Mouse (Mus musculus) kidney, postnatal 14 days (tissue): ENCODE measurements at regions not wholly inside any gene's neighbourhood (a gene's known extent, or its start where the extent isn't known, plus 50 kb on each side); places are given as distances from the start of the nearest gene placed in this dataset.

Source experiments
- DNase-seq: peaks from one replicate; pipeline ENCODE4 v3.0.0; 2022; ENCODE audit warnings: mixed read lengths

- DNase-seq: no peak
Measured at GRCm38 (mm10) chr17:4301142-4301853, 605.2 kb upstream of the Nox3 start.

GRCm38 (mm10) chr17:4311785-4312379, 615.8 kb upstream of the Nox3 start:
- no peak for DNase-seq

GRCm38 (mm10) chr17:4319141-4319540, 623.1 kb upstream of the Nox3 start:
- DNase-seq: no peak

GRCm38 (mm10) chr17:4328810-4329209, 632.7 kb upstream of the Nox3 start:
- DNase-seq: peak; percentile 7

- DNase-seq: no peak
Measured at GRCm38 (mm10) chr17:4331650-4332049, 635.6 kb upstream of the Nox3 start.

- no peak for DNase-seq
Measured at GRCm38 (mm10) chr17:4333091-4333490, 637.0 kb upstream of the Nox3 start.

GRCm38 (mm10) chr17:4353018-4353417, 641.1 kb upstream of the Arid1b start:
- DNase-seq: no peak

- DNase-seq: peak; percentile 4
Measured at GRCm38 (mm10) chr17:4355506-4356218, 638.5 kb upstream of the Arid1b start.

GRCm38 (mm10) chr17:4360413-4361320, 633.5 kb upstream of the Arid1b start:
- no peak for DNase-seq

- DNase-seq: no peak
Measured at GRCm38 (mm10) chr17:4365811-4366210, 628.3 kb upstream of the Arid1b start.

GRCm38 (mm10) chr17:4380449-4380848, 613.7 kb upstream of the Arid1b start:
- DNase-seq: no peak

- DNase-seq: no peak
Measured at GRCm38 (mm10) chr17:4380873-4381272, 613.3 kb upstream of the Arid1b start.

- no peak for DNase-seq
Measured at GRCm38 (mm10) chr17:4381896-4382685, 612.0 kb upstream of the Arid1b start.

- no peak for DNase-seq
Measured at GRCm38 (mm10) chr17:4382716-4383115, 611.4 kb upstream of the Arid1b start.

GRCm38 (mm10) chr17:4387616-4388015, 606.5 kb upstream of the Arid1b start:
- no peak for DNase-seq

GRCm38 (mm10) chr17:4390012-4390411, 604.1 kb upstream of the Arid1b start:
- no peak for DNase-seq

GRCm38 (mm10) chr17:4390577-4390976, 603.6 kb upstream of the Arid1b start:
- no peak for DNase-seq

GRCm38 (mm10) chr17:4391210-4391609, 602.9 kb upstream of the Arid1b start:
- DNase-seq: no peak

- DNase-seq: no peak
Measured at GRCm38 (mm10) chr17:4396119-4396518, 598.0 kb upstream of the Arid1b start.

- peak; percentile 5 for DNase-seq
Measured at GRCm38 (mm10) chr17:4417686-4418085, 576.4 kb upstream of the Arid1b start.

GRCm38 (mm10) chr17:4424451-4425168, 569.5 kb upstream of the Arid1b start:
- no peak for DNase-seq
